Mouse (Mus musculus) layer of hippocampus, adult 2 months (tissue): ENCODE measurements around the gene Adra2b. TPM values are rescaled to one million over a fixed set of nuclear protein-coding genes. Genes with fewer than 3 reads are reported as not detected.

ENCODE experiments used
- DNase-seq, 2 experiments: peaks; one replicate each; pipeline ENCODE4 v3.0.0; 2022; ENCODE audit warnings: low spot score in 2 of 2
- H3K27ac ChIP-seq: fragments of 200-600 bp; 2 replicates; pipeline ENCODE4 v1.8.1; 2022
- H3K4me3 ChIP-seq: fragments of 200-600 bp; 2 replicates; pipeline ENCODE4 v1.8.1; 2022; ENCODE audit warnings: mild to moderate bottlenecking
- CTCF ChIP-seq: fragments of 200-600 bp; conservative IDR thresholded peaks from 2 replicates; pipeline ENCODE4 v1.8.1; 2022; ENCODE audit warnings: antibody characterized with exemption, mild to moderate bottlenecking, moderate library complexity
- total RNA-seq, 2 experiments: library from RNA; stranded (reverse); gene quantifications; 2 replicates each; pipeline ENCODE4 v1.2.3; 2021

The Adra2b gene
- total RNA-seq, 2 experiments from 2014 or later: 0.26 TPM; not detected in 1

GRCm38 (mm10) chr2:127376423-127377051 is 13.5 kb downstream of the Adra2b start:
- Histone ChIP-seq H3K27ac (no peak overlapping the region), H3K4me3 (no peak overlapping the region)
- no peak for DNase-seq
- TF ChIP-seq CTCF: no peak

GRCm38 (mm10) chr2:127377942-127378610 is 15.1 kb downstream of the Adra2b start:
- Histone ChIP-seq H3K4me3 (no peak overlapping the region), H3K27ac (0 out of 2 replicates have a peak overlapping the region, but pooled peaks have one; percentile 10)
- no peak for TF ChIP-seq CTCF
- no peak for DNase-seq

DNA sequence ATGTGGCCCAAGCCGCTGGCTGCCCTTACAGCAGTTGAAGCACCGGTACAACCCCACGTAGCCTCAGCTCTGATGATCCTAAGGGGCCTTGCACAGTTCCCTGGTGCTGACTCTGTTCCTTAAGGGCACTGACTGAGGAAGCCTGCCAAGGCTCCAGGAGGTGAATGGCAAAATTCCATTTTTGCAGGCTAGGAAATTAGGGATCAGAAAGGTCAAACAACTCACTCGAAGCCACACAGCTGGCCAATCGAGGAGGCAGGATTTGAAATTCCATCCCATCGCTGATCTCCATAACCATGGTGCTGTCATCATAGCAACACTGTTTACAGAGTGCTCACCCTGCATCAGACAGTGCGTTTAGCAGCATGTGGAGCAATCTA is 15.6 kb downstream of the Adra2b start:
- Histone ChIP-seq H3K27ac (0 out of 2 replicates have a peak overlapping the region, but pooled peaks have one; percentile 10), H3K4me3 (no peak overlapping the region)
- no peak for TF ChIP-seq CTCF
- no peak for DNase-seq

GRCm38 (mm10) chr2:127379250-127379649 is 16.2 kb downstream of the Adra2b start:
- DNase-seq: no peak
- TF ChIP-seq CTCF: no peak
- H3K4me3 ChIP-seq: no peak overlapping the region
- H3K27ac ChIP-seq: no peak overlapping the region

- no peak for TF ChIP-seq CTCF
- no peak overlapping the region for H3K4me3 ChIP-seq
- no peak for DNase-seq
- no peak overlapping the region for H3K27ac ChIP-seq
Measured at GRCm38 (mm10) chr2:127383881-127384280, 20.9 kb downstream of the Adra2b start.

DNA sequence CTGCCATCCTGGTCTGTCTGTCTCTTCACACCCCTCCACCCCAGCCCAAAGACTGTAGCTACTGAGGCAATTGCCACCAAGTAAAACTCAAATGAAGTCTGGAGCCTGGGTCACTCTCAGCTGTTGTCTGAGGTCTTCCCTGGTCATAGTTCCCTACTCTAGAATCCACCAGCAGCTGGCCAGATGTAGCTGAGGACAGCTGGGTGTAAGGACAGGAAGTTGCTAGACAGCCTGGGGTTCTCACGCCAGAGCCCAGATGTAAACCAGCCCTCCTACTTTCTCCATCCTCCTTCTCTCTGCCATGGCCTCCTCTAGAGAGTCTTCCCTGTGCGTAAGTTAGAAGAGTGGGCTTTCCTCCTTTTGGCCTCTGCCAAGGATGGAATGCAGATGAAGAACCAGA is 24.5 kb downstream of the Adra2b start:
- TF ChIP-seq CTCF: no peak
- H3K27ac ChIP-seq: no peak overlapping the region
- H3K4me3 ChIP-seq: no peak overlapping the region
- DNase-seq: no peak

DNA sequence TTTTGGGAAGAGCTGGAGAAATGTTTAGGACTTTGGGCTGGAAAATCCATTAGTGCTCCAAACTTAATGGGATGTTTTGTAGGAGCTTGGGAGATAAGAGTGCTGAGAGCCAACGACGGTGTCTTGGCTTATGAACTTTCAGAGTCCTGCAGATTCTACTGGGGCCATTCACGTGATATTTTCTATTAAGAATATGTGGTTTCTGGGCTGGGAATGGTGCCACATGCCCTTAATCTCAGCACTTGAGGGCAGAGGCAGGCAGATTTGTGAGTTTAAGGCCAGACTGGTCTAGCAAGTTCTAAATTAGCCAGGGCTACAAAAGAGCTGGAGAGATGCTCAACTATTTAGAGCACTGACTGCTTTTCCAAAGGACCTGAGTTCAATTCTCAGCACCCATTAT is 27.3 kb downstream of the Adra2b start:
- Histone ChIP-seq H3K4me3 (no peak overlapping the region), H3K27ac (no peak overlapping the region)
- no peak for TF ChIP-seq CTCF
- no peak for DNase-seq

DNA sequence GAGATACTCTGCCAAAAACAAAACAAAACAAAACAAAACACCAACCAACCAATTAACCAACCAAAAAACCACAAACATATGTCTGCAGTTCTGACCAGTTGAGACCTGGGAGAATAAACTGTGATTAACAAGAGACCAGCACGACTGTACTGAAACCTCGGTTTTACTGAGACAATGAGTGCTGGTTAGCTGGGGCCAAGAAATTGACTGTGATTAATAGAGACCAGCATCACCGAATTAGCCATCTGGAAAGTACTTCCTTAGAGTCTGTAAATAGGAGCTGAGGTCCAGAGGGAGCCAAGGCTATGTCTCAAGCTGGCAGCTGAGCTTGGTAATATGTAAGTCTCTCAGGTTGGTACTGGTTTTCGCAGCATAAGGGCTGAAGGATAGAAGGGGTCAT is 27.8 kb downstream of the Adra2b start:
- DNase-seq: no peak
- no peak for TF ChIP-seq CTCF
- no peak overlapping the region for H3K4me3 ChIP-seq
- H3K27ac ChIP-seq: no peak overlapping the region

DNA sequence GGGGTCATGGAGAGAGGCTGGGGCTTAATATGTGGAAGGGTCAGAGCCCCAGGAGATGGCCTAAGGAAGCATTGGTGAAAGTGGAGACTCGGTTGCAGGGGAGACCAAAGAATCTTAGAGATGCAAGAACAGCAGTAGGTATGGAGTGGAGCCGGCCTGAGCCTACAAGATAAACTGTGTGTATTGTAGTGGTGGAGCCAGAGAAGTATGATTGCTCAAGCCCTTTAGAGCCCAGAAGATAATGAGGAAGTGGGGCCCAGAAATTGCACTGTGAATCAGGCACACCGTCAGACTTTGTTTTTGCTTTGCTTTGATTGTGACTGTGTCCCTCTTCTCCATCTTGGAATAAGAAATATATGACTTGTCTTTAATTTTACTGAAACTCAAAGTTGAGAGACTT is 28.3 kb downstream of the Adra2b start:
- no peak overlapping the region for H3K4me3 ChIP-seq
- TF ChIP-seq CTCF: no peak

GRCm38 (mm10) chr2:127394606-127395161 is 31.7 kb downstream of the Adra2b start:
- no peak for TF ChIP-seq CTCF
- Histone ChIP-seq H3K27ac (no peak overlapping the region), H3K4me3 (no peak overlapping the region)
- no peak for DNase-seq

More for the DNA sequence above, 28.3 kb downstream of the Adra2b start:
- DNase-seq: no peak
- H3K27ac ChIP-seq: no peak overlapping the region

DNA sequence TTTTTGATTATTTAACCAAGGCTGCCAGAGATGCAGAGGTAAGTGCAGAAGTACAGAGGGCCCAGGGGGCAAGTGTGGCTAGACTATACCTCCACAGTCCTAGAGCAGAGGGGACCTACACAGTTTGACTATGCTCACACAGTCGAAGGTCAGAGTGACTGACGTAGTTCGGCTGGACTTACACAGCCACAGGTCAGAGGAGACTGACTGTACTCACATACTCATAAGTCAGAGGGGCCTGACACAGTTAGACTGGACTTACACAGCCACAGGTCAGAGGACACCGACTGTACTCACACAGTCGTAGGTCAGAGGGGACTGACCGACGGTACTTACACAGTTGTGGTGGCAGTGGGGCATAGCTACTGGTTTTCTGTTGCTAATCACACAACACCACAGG is 35.7 kb downstream of the Adra2b start:
- no peak for DNase-seq
- no peak for TF ChIP-seq CTCF
- no peak overlapping the region for H3K4me3 ChIP-seq
- no peak overlapping the region for H3K27ac ChIP-seq

GRCm38 (mm10) chr2:127411126-127411525 is 48.1 kb downstream of the Adra2b start:
- no peak overlapping the region for H3K27ac ChIP-seq
- no peak overlapping the region for H3K4me3 ChIP-seq
- no peak for DNase-seq
- no peak for TF ChIP-seq CTCF

GRCm38 (mm10) chr2:127415806-127416205 is 52.8 kb downstream of the Adra2b start:
- no peak for DNase-seq
- TF ChIP-seq CTCF: no peak
- Histone ChIP-seq H3K4me3 (no peak overlapping the region), H3K27ac (no peak overlapping the region)

- Histone ChIP-seq H3K4me3 (no peak overlapping the region), H3K27ac (no peak overlapping the region)
- no peak for DNase-seq
- no peak for TF ChIP-seq CTCF
Measured at GRCm38 (mm10) chr2:127416706-127417105, 53.7 kb downstream of the Adra2b start.

Other genes starting within 250 kb of the Adra2b start
- gene Ncaph, start 229.3 kb upstream of the Adra2b start, total RNA-seq: 1 to 10 TPM; 1.3 to 1.6 TPM
- gene Itpripl1, start 219.8 kb upstream of the Adra2b start, total RNA-seq: 1 to 10 TPM; 2.6 TPM
- gene 1810024B03Rik, start 154.9 kb upstream of the Adra2b start, total RNA-seq: 1 to 10 TPM in 1 of 2 experiments, under 1 TPM in 1; 0.91 to 1.1 TPM
- gene Snrnp200, start 154.8 kb upstream of the Adra2b start, total RNA-seq: 10 to 100 TPM; 94.9 to 95.2 TPM
- 10 to 100 TPM; 76.1 to 85.1 TPM for gene Ciao1, start 115.4 kb upstream of the Adra2b start, total RNA-seq
- 10 to 100 TPM; 67.5 to 78.5 TPM for gene Tmem127, start 115.3 kb upstream of the Adra2b start, total RNA-seq
- gene Stard7, start 93.0 kb upstream of the Adra2b start, total RNA-seq: 100 to 1,000 TPM; 112 to 117 TPM
- gene Dusp2, start 27.0 kb upstream of the Adra2b start, total RNA-seq: 1 to 10 TPM; 1.6 to 2.0 TPM
- gene Astl, start 24.6 kb upstream of the Adra2b start, total RNA-seq: not detected
- under 1 TPM; 0.12 to 0.31 TPM for gene Gpat2, start 62.0 kb downstream of the Adra2b start, total RNA-seq
- gene Fahd2a, start 81.4 kb downstream of the Adra2b start, total RNA-seq: 10 to 100 TPM; 19.8 to 21.6 TPM
- gene Kcnip3, start 158.9 kb downstream of the Adra2b start, total RNA-seq: 10 to 100 TPM; 63.6 to 66.4 TPM
- gene Prom2, start 178.3 kb downstream of the Adra2b start, total RNA-seq: under 1 TPM; 0.08 to 0.10 TPM
- 1 to 10 TPM; 7.8 to 8.6 TPM for gene Zfp661, start 223.9 kb downstream of the Adra2b start, total RNA-seq
- gene Mrps5, start 224.0 kb downstream of the Adra2b start, total RNA-seq: 10 to 100 TPM; 91.9 TPM